Mouse (Mus musculus): ENCODE measurements at regions not wholly inside any gene's neighbourhood (a gene's known extent, or its start where the extent isn't known, plus 50 kb on each side); places are given as distances from the start of the nearest gene placed in this dataset.

DNA sequence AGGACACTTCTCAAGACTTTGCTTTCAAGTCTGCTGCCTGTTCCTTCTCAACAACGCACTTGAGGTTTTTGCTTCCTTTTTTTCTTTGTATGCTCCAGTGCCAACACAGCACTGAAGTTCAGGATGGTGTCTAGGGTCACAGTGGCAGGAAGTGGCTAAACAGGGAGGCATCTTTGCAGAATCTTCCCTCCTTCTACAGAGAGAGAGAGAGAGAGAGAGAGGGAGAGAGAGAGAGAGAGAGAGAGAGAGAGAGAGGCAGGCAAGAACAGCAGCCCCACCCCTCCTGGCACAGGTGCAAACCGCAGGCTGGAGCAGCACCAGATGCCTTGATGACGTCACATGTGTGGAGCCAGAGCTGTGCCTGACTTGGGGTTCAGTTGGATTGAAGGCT is 71.0 kb upstream of the Armc2 start:
- WGBS = 35% methylated on average over 3 of the region's 3 CpGs
- DNase-seq (ENCODE audit: low spot score) = peak; percentile 49

DNA sequence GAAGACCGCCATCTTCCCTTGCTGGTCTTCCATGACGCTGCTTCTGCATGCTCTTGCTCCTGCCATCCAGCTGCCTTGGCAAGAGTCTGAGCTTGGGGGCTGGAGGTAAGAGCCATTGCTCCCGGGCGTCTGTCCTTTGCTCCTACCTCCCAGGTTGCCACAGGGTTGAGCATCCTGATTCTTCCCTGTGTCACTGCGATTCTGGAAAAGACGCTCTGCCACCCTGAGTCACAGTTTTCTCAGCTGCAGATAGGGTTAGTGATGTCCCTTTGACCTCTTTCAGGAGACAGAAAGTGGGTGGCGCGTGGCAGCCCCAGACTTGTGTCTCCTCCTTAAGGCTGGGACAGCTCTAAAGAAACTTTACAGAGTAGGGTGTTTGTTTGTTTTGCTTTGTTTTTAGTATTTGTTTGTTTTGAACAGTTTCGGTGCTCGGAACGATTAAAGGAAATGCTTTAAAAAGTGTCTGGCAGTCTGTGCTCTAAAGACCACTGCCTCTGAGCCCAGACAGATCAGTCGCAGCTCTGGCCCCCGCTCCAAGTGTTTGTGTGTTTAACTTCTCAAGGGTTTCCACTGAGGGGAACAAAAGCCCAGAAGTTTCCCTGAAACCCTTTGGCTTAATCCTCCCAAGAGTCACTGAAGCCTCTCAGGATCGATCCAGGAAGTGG is 70.5 kb upstream of the Armc2 start:
- Histone ChIP-seq H3K4me3 (replicated peaks; ENCODE audit: low read length) (no peak overlapping the region), H3K27me3 (ENCODE audit: control insufficient read depth, insufficient read depth, low read length) (no peaks in the 10 kb centered on the region), H3K4me1 (replicated peaks; ENCODE audit: control insufficient read depth, insufficient read depth, low read length) (peaks cover 10% of the 10 kb centered on the region), H3K9ac (no peak overlapping the region), H3K36me3 (replicated peaks; ENCODE audit: control insufficient read depth, insufficient read depth) (no peaks in the 10 kb centered on the region), H3K9me3 (ENCODE audit: control insufficient read depth, low read length) (0 out of 2 replicates have a peak, but pooled peaks cover 8% of the 10 kb centered on the region), H3K27ac (no peak overlapping the region), H3K4me2 (replicated peaks) (no peak overlapping the region)
- DNase-seq (ENCODE audit: low spot score) = no peak
- 67% methylated on average over 14 of the region's 14 CpGs for WGBS
- no peak for ATAC-seq (ENCODE audit: low FRiP score)

More for the DNA sequence above, 71.0 kb upstream of the Armc2 start:
- Histone ChIP-seq H3K4me3 (replicated peaks; ENCODE audit: low read length) (no peak overlapping the region), H3K36me3 (replicated peaks; ENCODE audit: control insufficient read depth, insufficient read depth) (no peaks in the 10 kb centered on the region), H3K27ac (no peak overlapping the region), H3K9ac (no peak overlapping the region), H3K9me3 (ENCODE audit: control insufficient read depth, low read length) (0 out of 2 replicates have a peak, but pooled peaks cover 8% of the 10 kb centered on the region), H3K4me2 (replicated peaks) (no peak overlapping the region), H3K4me1 (replicated peaks; ENCODE audit: control insufficient read depth, insufficient read depth, low read length) (peaks cover 10% of the 10 kb centered on the region), H3K27me3 (ENCODE audit: control insufficient read depth, insufficient read depth, low read length) (no peaks in the 10 kb centered on the region)
- ATAC-seq (ENCODE audit: low FRiP score) = 0 out of 2 replicates have a peak, but pooled peaks have one; percentile 48

DNA sequence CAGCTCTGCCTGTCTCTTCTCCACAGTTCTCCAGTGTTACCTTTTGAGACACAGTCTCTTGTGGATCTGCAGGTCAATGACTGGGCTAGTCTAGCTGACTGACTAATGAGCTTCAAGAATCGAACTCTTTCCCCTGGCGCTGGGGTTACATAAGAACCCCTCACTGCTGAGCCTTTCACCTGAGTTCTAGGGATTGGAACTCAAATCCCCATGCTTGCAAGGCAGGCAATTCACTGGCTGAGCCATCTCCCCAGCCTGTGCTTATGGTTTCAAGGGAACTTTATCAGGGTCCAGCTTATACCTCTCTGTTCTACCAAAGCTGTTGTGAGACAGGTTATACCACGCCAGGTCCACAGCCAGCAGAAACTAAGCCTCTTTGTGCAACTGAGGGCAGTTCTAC is 69.7 kb upstream of the Armc2 start:
- DNase-seq (ENCODE audit: low spot score) (no peak), ATAC-seq (ENCODE audit: low FRiP score) (no peak)
- Histone ChIP-seq H3K36me3 (replicated peaks; ENCODE audit: control insufficient read depth, insufficient read depth) (no peaks in the 10 kb centered on the region), H3K9ac (no peak overlapping the region), H3K4me1 (replicated peaks; ENCODE audit: control insufficient read depth, insufficient read depth, low read length) (peaks cover 10% of the 10 kb centered on the region), H3K9me3 (ENCODE audit: control insufficient read depth, low read length) (0 out of 2 replicates have a peak, but pooled peaks cover 8% of the 10 kb centered on the region), H3K27ac (no peak overlapping the region), H3K4me2 (replicated peaks) (no peak overlapping the region), H3K27me3 (ENCODE audit: control insufficient read depth, insufficient read depth, low read length) (no peaks in the 10 kb centered on the region), H3K4me3 (replicated peaks; ENCODE audit: low read length) (no peak overlapping the region)
- 94% methylated on average over 3 of the region's 3 CpGs for WGBS

DNA sequence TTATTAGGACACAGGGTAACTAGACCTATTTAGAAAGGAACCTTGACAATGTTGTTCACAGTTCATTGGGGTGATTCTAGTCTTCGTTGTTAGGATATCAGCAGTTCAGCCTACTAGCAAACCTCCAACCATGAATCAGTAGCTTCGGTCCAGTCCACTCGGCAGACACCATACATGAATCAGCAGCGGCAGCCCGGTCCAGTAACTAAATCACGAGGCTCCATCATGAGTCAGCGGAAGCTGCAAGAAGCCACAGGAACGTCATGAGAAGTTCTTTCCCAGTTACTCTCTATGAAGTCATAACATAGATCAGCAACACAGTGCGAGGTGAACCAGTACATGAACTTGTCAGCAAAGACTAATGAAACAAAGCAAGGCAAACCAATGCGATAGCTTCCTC is 68.4 kb upstream of the Armc2 start:
- no peak overlapping the region for H3K9ac ChIP-seq
- no peak overlapping the region for H3K4me2 ChIP-seq (replicated peaks)
- ATAC-seq (ENCODE audit: low FRiP score) = no peak
- DNase-seq (ENCODE audit: low spot score) = no peak
- H3K4me1 ChIP-seq (replicated peaks; ENCODE audit: control insufficient read depth, insufficient read depth, low read length) = peaks cover 8% of the 10 kb centered on the region; the same call in 1 of the 2 replicates
- H3K27ac ChIP-seq = no peak overlapping the region
- no peaks in the 10 kb centered on the region for H3K36me3 ChIP-seq (replicated peaks; ENCODE audit: control insufficient read depth, insufficient read depth)
- 0 out of 2 replicates have a peak, but pooled peaks cover 8% of the 10 kb centered on the region for H3K9me3 ChIP-seq (ENCODE audit: control insufficient read depth, low read length)
- 95% methylated on average over 10 of the region's 10 CpGs for WGBS
- no peak overlapping the region for H3K4me3 ChIP-seq (replicated peaks; ENCODE audit: low read length)
- no peaks in the 10 kb centered on the region for H3K27me3 ChIP-seq (ENCODE audit: control insufficient read depth, insufficient read depth, low read length)

DNA sequence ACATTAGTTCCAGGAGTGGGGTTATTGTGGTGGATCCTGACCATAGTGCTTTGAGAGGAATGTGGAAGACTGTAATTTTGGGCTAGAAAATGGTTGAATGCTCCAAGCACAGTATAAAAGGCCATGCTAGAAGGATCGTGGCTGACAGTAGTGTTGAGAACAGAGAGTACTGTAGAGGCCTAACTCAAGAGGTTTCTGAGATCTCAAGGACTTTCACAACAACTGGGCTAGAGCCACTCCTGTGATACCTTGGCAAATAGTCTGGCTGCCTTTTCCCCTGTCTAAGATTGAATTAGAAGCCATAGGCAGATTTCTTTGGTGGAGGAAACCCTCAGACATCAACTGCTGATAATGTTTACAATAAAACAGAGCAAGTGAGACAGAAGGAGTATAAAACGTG is 67.1 kb upstream of the Armc2 start:
- WGBS = 79% methylated on average over 2 of the region's 2 CpGs
- H3K9ac ChIP-seq = no peak overlapping the region
- no peak for ATAC-seq (ENCODE audit: low FRiP score)
- H3K4me2 ChIP-seq (replicated peaks) = no peak overlapping the region
- peaks cover 8% of the 10 kb centered on the region; the same call in 1 of the 2 replicates for H3K4me1 ChIP-seq (replicated peaks; ENCODE audit: control insufficient read depth, insufficient read depth, low read length)
- no peak for DNase-seq (ENCODE audit: low spot score)
- no peaks in the 10 kb centered on the region for H3K36me3 ChIP-seq (replicated peaks; ENCODE audit: control insufficient read depth, insufficient read depth)
- H3K27ac ChIP-seq = no peak overlapping the region
- H3K27me3 ChIP-seq (ENCODE audit: control insufficient read depth, insufficient read depth, low read length) = no peaks in the 10 kb centered on the region
- no peak overlapping the region for H3K4me3 ChIP-seq (replicated peaks; ENCODE audit: low read length)
- H3K9me3 ChIP-seq (ENCODE audit: control insufficient read depth, low read length) = 0 out of 2 replicates have a peak, but pooled peaks cover 8% of the 10 kb centered on the region

DNA sequence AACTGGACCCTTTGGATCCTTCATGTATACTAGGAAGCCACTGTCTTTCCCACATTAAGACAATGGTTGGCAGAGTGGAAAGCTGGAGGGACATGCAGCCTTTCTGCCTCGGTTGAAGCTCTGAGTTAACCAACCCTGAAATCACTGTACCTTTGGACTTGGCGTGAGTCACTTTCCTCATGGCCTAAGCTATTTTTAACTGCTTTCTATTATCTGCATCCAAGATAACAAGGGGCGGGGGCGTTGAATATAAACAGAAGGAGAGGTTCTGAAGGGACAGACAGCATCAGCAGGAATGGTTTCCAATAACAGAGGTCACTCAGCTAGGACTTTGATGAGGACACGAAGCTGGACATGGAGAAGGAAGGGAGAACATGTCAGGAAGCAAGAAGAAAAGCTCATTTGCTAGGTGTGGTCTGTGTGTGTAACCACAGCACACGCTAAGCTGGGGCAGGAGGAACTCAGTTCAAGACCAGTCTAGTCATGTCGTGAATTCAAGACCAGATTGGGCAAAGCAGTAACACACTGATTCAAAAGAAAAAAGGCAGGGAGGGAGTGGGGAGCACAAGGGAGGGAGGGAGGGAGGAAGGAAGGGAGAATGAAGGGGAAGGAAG is 64.1 kb upstream of the Armc2 start:
- Histone ChIP-seq H3K9me3 (ENCODE audit: control insufficient read depth, low read length) (0 out of 2 replicates have a peak, but pooled peaks cover 8% of the 10 kb centered on the region), H3K9ac (no peak overlapping the region), H3K4me2 (replicated peaks) (no peak overlapping the region), H3K36me3 (replicated peaks; ENCODE audit: control insufficient read depth, insufficient read depth) (no peaks in the 10 kb centered on the region), H3K27me3 (ENCODE audit: control insufficient read depth, insufficient read depth, low read length) (no peaks in the 10 kb centered on the region), H3K4me1 (replicated peaks; ENCODE audit: control insufficient read depth, insufficient read depth, low read length) (no peaks in the 10 kb centered on the region), H3K27ac (no peak overlapping the region), H3K4me3 (replicated peaks; ENCODE audit: low read length) (no peak overlapping the region)
- DNase-seq (ENCODE audit: low spot score) = no peak
- WGBS = 75% methylated on average over 7 of the region's 7 CpGs
- ATAC-seq (ENCODE audit: low FRiP score) = no peak

DNA sequence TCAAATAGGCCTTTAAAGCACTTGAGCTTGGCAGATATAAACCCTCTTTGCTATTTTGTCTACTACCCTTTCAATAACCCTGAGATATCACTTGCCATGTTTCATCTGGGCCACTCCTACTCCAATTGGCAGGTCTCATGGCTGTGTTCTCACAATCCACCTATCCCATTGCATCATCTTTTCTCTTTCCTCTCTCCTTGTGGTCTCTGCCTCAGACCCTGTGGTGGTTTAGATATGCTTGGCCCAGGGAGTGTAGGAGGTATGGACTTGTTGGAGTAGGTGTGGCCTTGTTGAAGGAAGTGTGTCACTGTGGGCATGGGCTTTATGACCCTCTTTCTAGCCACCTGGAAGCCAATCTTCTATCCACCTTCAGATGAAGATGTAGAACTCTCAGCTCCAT is 61.5 kb upstream of the Armc2 start:
- Histone ChIP-seq H3K4me1 (replicated peaks; ENCODE audit: control insufficient read depth, insufficient read depth, low read length) (no peaks in the 10 kb centered on the region), H3K4me2 (replicated peaks) (no peak overlapping the region), H3K27me3 (ENCODE audit: control insufficient read depth, insufficient read depth, low read length) (no peaks in the 10 kb centered on the region), H3K9ac (no peak overlapping the region), H3K4me3 (replicated peaks; ENCODE audit: low read length) (no peak overlapping the region), H3K9me3 (ENCODE audit: control insufficient read depth, low read length) (no peaks in the 10 kb centered on the region), H3K27ac (no peak overlapping the region), H3K36me3 (replicated peaks; ENCODE audit: control insufficient read depth, insufficient read depth) (no peaks in the 10 kb centered on the region)
- DNase-seq (ENCODE audit: low spot score) (no peak), ATAC-seq (ENCODE audit: low FRiP score) (no peak)

DNA sequence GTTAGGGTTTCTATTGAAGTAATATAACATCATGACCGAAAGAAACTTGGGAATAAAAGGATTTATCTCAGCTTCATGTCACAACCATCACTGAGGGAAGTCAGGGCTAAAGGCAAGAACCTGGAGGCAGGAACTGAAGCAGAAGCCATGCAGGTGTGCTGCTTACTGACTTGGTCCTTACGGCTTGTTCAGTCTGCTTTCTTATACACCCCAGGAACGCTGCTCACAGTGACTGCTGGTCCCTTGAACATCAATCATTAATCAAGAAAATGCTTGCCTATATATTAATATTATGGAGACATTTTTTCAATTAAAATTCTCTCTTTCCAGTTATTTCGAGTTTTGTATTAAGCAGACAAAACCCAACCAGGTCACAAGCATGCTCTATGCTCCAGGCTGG is 58.5 kb upstream of the Armc2 start:
- H3K4me2 ChIP-seq (replicated peaks) = no peak overlapping the region
- H3K27ac ChIP-seq = no peak overlapping the region
- WGBS = 79% methylated on average over 4 of the region's 4 CpGs
- H3K9me3 ChIP-seq (ENCODE audit: control insufficient read depth, low read length) = no peaks in the 10 kb centered on the region
- H3K9ac ChIP-seq = no peak overlapping the region
- no peak overlapping the region for H3K4me3 ChIP-seq (replicated peaks; ENCODE audit: low read length)
- no peaks in the 10 kb centered on the region for H3K27me3 ChIP-seq (ENCODE audit: control insufficient read depth, insufficient read depth, low read length)
- peaks cover 3% of the 10 kb centered on the region for H3K4me1 ChIP-seq (replicated peaks; ENCODE audit: control insufficient read depth, insufficient read depth, low read length)
- ATAC-seq (ENCODE audit: low FRiP score) (no peak), DNase-seq (ENCODE audit: low spot score) (no peak)
- H3K36me3 ChIP-seq (replicated peaks; ENCODE audit: control insufficient read depth, insufficient read depth) = no peaks in the 10 kb centered on the region

DNA sequence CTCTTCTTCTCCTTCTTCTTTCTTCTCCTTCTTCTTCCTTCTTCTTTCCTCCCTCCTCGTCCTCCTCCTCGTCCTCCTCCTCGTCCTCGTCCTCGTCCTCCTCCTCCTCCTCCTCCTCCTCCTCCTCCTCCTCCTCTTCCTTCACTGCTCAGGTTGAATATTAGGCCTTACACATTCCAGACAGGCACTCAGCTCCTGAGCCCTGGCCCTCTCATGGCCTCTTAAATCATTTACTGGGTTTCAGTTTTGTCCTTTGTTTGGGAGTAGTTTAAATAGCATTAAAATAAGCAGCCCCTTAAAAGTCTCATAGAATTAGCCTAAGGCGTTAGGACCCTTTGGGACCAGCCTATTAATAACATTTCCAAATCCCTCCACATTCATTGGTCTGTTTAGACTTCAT is 57.3 kb upstream of the Armc2 start:
- Histone ChIP-seq H3K27me3 (ENCODE audit: control insufficient read depth, insufficient read depth, low read length) (no peaks in the 10 kb centered on the region), H3K9ac (no peak overlapping the region), H3K4me3 (replicated peaks; ENCODE audit: low read length) (no peak overlapping the region), H3K36me3 (replicated peaks; ENCODE audit: control insufficient read depth, insufficient read depth) (no peaks in the 10 kb centered on the region), H3K4me2 (replicated peaks) (no peak overlapping the region), H3K27ac (no peak overlapping the region), H3K9me3 (ENCODE audit: control insufficient read depth, low read length) (no peaks in the 10 kb centered on the region), H3K4me1 (replicated peaks; ENCODE audit: control insufficient read depth, insufficient read depth, low read length) (peaks cover 13% of the 10 kb centered on the region)
- DNase-seq (ENCODE audit: low spot score) = no peak
- no peak for ATAC-seq (ENCODE audit: low FRiP score)
- 84% methylated on average over 6 of the region's 6 CpGs for WGBS
